Mouse (Mus musculus): Measurements from ENCODE around the gene Ifna2. TPM values are rescaled to one million over a fixed set of nuclear protein-coding genes. Genes with fewer than 3 reads are reported as not detected.

The Ifna2 gene
- polyA plus RNA-seq (2014; fragmentation: Illumina TruSeq; extraction: RNeasy Lipid Tissue Mini Kit (QIAGEN cat#74804); ENCODE audit: low read depth, low replicate concordance), result not detected

GRCm38 (mm10) chr4:88683812-88684211, at the start of gene Ifna2:
Gene Ifna2 (minus strand): TSS chr4:88683912.

GRCm38 (mm10) chr4:88721791-88722721, 38.3 kb upstream of the Ifna2 start, which contains the start of the genes Gm26566 and Klhl9:
Gene Gm26566 (plus strand): TSS chr4:88721805.
Gene Klhl9 (minus strand): TSS chr4:88722465.

GRCm38 (mm10) chr4:88691259-88691658, 7.5 kb upstream of the Ifna2 start, which contains the start of gene Ifnab:
Gene Ifnab (minus strand): TSS chr4:88691359.

GRCm38 (mm10) chr4:88676824-88677223, 6.9 kb downstream of the Ifna2 start, which contains the start of gene Ifna16:
Gene Ifna16 (minus strand): TSS chr4:88676924.

GRCm38 (mm10) chr4:88644359-88644758, 39.4 kb downstream of the Ifna2 start, which contains the start of gene Ifna13:
Gene Ifna13 (minus strand): TSS chr4:88644459.

GRCm38 (mm10) chr4:88634311-88634710, 49.4 kb downstream of the Ifna2 start, which contains the start of gene C87499:
Gene C87499 (minus strand): TSS chr4:88634411.

Other genes with a start within 250 kb of the Ifna2 start
- gene Hacd4, start 245.0 kb downstream of the Ifna2 start, polyA plus RNA-seq (2014; fragmentation: Illumina TruSeq; extraction: RNeasy Lipid Tissue Mini Kit (QIAGEN cat#74804); ENCODE audit: low read depth, low replicate concordance), result 3.7 TPM
- not detected for gene Ifnb1, start 161.1 kb downstream of the Ifna2 start, polyA plus RNA-seq (2014; fragmentation: Illumina TruSeq; extraction: RNeasy Lipid Tissue Mini Kit (QIAGEN cat#74804); ENCODE audit: low read depth, low replicate concordance)
- gene Ifna15, start 125.7 kb downstream of the Ifna2 start, polyA plus RNA-seq (2014; fragmentation: Illumina TruSeq; extraction: RNeasy Lipid Tissue Mini Kit (QIAGEN cat#74804); ENCODE audit: low read depth, low replicate concordance), result not detected
- gene Ifna14, start 112.1 kb downstream of the Ifna2 start, polyA plus RNA-seq (2014; fragmentation: Illumina TruSeq; extraction: RNeasy Lipid Tissue Mini Kit (QIAGEN cat#74804); ENCODE audit: low read depth, low replicate concordance), result not detected
- gene Ifna9, start 91.5 kb downstream of the Ifna2 start, polyA plus RNA-seq (2014; fragmentation: Illumina TruSeq; extraction: RNeasy Lipid Tissue Mini Kit (QIAGEN cat#74804); ENCODE audit: low read depth, low replicate concordance), result not detected
- not detected for gene Ifna12, start 80.5 kb downstream of the Ifna2 start, polyA plus RNA-seq (2014; fragmentation: Illumina TruSeq; extraction: RNeasy Lipid Tissue Mini Kit (QIAGEN cat#74804); ENCODE audit: low read depth, low replicate concordance)
- not detected for gene C87499, start 49.5 kb downstream of the Ifna2 start, polyA plus RNA-seq (2014; fragmentation: Illumina TruSeq; extraction: RNeasy Lipid Tissue Mini Kit (QIAGEN cat#74804); ENCODE audit: low read depth, low replicate concordance)
- not detected for gene Ifna13, start 39.5 kb downstream of the Ifna2 start, polyA plus RNA-seq (2014; fragmentation: Illumina TruSeq; extraction: RNeasy Lipid Tissue Mini Kit (QIAGEN cat#74804); ENCODE audit: low read depth, low replicate concordance)
- gene Ifna16, start 7.0 kb downstream of the Ifna2 start, polyA plus RNA-seq (2014; fragmentation: Illumina TruSeq; extraction: RNeasy Lipid Tissue Mini Kit (QIAGEN cat#74804); ENCODE audit: low read depth, low replicate concordance), result not detected
- gene Ifnab, start 7.4 kb upstream of the Ifna2 start, polyA plus RNA-seq (2014; fragmentation: Illumina TruSeq; extraction: RNeasy Lipid Tissue Mini Kit (QIAGEN cat#74804); ENCODE audit: low read depth, low replicate concordance), result not detected
- not detected for gene Gm26566, start 37.9 kb upstream of the Ifna2 start, polyA plus RNA-seq (2014; fragmentation: Illumina TruSeq; extraction: RNeasy Lipid Tissue Mini Kit (QIAGEN cat#74804); ENCODE audit: low read depth, low replicate concordance)
- 44.7 TPM for gene Klhl9, start 38.6 kb upstream of the Ifna2 start, polyA plus RNA-seq (2014; fragmentation: Illumina TruSeq; extraction: RNeasy Lipid Tissue Mini Kit (QIAGEN cat#74804); ENCODE audit: low read depth, low replicate concordance)
- not detected for gene Gm13271, start 71.0 kb upstream of the Ifna2 start, polyA plus RNA-seq (2014; fragmentation: Illumina TruSeq; extraction: RNeasy Lipid Tissue Mini Kit (QIAGEN cat#74804); ENCODE audit: low read depth, low replicate concordance)
- gene Gm13283, start 76.2 kb upstream of the Ifna2 start, polyA plus RNA-seq (2014; fragmentation: Illumina TruSeq; extraction: RNeasy Lipid Tissue Mini Kit (QIAGEN cat#74804); ENCODE audit: low read depth, low replicate concordance), result not detected
- gene Gm13290, start 89.9 kb upstream of the Ifna2 start, polyA plus RNA-seq (2014; fragmentation: Illumina TruSeq; extraction: RNeasy Lipid Tissue Mini Kit (QIAGEN cat#74804); ENCODE audit: low read depth, low replicate concordance), result not detected
- not detected for gene Gm13289, start 93.0 kb upstream of the Ifna2 start, polyA plus RNA-seq (2014; fragmentation: Illumina TruSeq; extraction: RNeasy Lipid Tissue Mini Kit (QIAGEN cat#74804); ENCODE audit: low read depth, low replicate concordance)
- not detected for gene Gm13272, start 95.9 kb upstream of the Ifna2 start, polyA plus RNA-seq (2014; fragmentation: Illumina TruSeq; extraction: RNeasy Lipid Tissue Mini Kit (QIAGEN cat#74804); ENCODE audit: low read depth, low replicate concordance)
- not detected for gene Ifnz, start 98.2 kb upstream of the Ifna2 start, polyA plus RNA-seq (2014; fragmentation: Illumina TruSeq; extraction: RNeasy Lipid Tissue Mini Kit (QIAGEN cat#74804); ENCODE audit: low read depth, low replicate concordance)
- not detected for gene Gm13276, start 101.8 kb upstream of the Ifna2 start, polyA plus RNA-seq (2014; fragmentation: Illumina TruSeq; extraction: RNeasy Lipid Tissue Mini Kit (QIAGEN cat#74804); ENCODE audit: low read depth, low replicate concordance)
- gene Gm13277, start 104.7 kb upstream of the Ifna2 start, polyA plus RNA-seq (2014; fragmentation: Illumina TruSeq; extraction: RNeasy Lipid Tissue Mini Kit (QIAGEN cat#74804); ENCODE audit: low read depth, low replicate concordance), result not detected
- gene Gm13278, start 107.6 kb upstream of the Ifna2 start, polyA plus RNA-seq (2014; fragmentation: Illumina TruSeq; extraction: RNeasy Lipid Tissue Mini Kit (QIAGEN cat#74804); ENCODE audit: low read depth, low replicate concordance), result not detected
- not detected for gene Gm13275, start 110.6 kb upstream of the Ifna2 start, polyA plus RNA-seq (2014; fragmentation: Illumina TruSeq; extraction: RNeasy Lipid Tissue Mini Kit (QIAGEN cat#74804); ENCODE audit: low read depth, low replicate concordance)
- gene Gm13279, start 113.5 kb upstream of the Ifna2 start, polyA plus RNA-seq (2014; fragmentation: Illumina TruSeq; extraction: RNeasy Lipid Tissue Mini Kit (QIAGEN cat#74804); ENCODE audit: low read depth, low replicate concordance), result not detected
- gene Gm13285, start 115.8 kb upstream of the Ifna2 start, polyA plus RNA-seq (2014; fragmentation: Illumina TruSeq; extraction: RNeasy Lipid Tissue Mini Kit (QIAGEN cat#74804); ENCODE audit: low read depth, low replicate concordance), result not detected
- not detected for gene Gm13287, start 119.3 kb upstream of the Ifna2 start, polyA plus RNA-seq (2014; fragmentation: Illumina TruSeq; extraction: RNeasy Lipid Tissue Mini Kit (QIAGEN cat#74804); ENCODE audit: low read depth, low replicate concordance)
- not detected for gene Gm13288, start 121.6 kb upstream of the Ifna2 start, polyA plus RNA-seq (2014; fragmentation: Illumina TruSeq; extraction: RNeasy Lipid Tissue Mini Kit (QIAGEN cat#74804); ENCODE audit: low read depth, low replicate concordance)
- not detected for gene Ifna7, start 132.3 kb upstream of the Ifna2 start, polyA plus RNA-seq (2014; fragmentation: Illumina TruSeq; extraction: RNeasy Lipid Tissue Mini Kit (QIAGEN cat#74804); ENCODE audit: low read depth, low replicate concordance)
- not detected for gene Ifna11, start 136.0 kb upstream of the Ifna2 start, polyA plus RNA-seq (2014; fragmentation: Illumina TruSeq; extraction: RNeasy Lipid Tissue Mini Kit (QIAGEN cat#74804); ENCODE audit: low read depth, low replicate concordance)
- not detected for gene Ifna6, start 143.5 kb upstream of the Ifna2 start, polyA plus RNA-seq (2014; fragmentation: Illumina TruSeq; extraction: RNeasy Lipid Tissue Mini Kit (QIAGEN cat#74804); ENCODE audit: low read depth, low replicate concordance)
- gene Ifna5, start 151.6 kb upstream of the Ifna2 start, polyA plus RNA-seq (2014; fragmentation: Illumina TruSeq; extraction: RNeasy Lipid Tissue Mini Kit (QIAGEN cat#74804); ENCODE audit: low read depth, low replicate concordance), result not detected
- gene Ifna4, start 157.9 kb upstream of the Ifna2 start, polyA plus RNA-seq (2014; fragmentation: Illumina TruSeq; extraction: RNeasy Lipid Tissue Mini Kit (QIAGEN cat#74804); ENCODE audit: low read depth, low replicate concordance), result not detected
- gene Ifna1, start 166.2 kb upstream of the Ifna2 start, polyA plus RNA-seq (2014; fragmentation: Illumina TruSeq; extraction: RNeasy Lipid Tissue Mini Kit (QIAGEN cat#74804); ENCODE audit: low read depth, low replicate concordance), result not detected
- not detected for gene Ifne, start 196.3 kb upstream of the Ifna2 start, polyA plus RNA-seq (2014; fragmentation: Illumina TruSeq; extraction: RNeasy Lipid Tissue Mini Kit (QIAGEN cat#74804); ENCODE audit: low read depth, low replicate concordance)